Mouse (Mus musculus): ENCODE data around the gene Vps13d.

DNA sequence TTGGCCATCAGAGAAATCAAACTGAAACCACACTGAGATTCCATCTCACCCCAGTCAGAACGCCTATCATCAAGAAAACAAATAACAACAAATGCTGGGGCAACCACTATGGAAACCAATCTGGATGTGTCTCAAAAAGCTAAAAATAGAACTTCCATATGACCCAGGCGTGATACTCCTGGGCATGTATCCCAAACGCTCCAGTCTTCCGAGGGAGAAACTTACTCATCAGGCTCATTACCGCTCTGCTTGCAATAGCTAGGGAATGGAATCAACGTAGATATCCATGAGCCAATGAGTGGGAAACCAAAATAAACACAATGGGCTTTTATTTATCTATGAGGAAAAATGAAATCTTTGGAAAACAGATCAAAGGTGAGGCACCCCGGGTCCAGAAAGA is 242.9 kb downstream of the Vps13d start:
- TF ChIP-seq POLR2A (IDR thresholded peaks at IDR 0.05; ENCODE audit: insufficient read depth, low read depth, low read length) = no peak
- no peak for TF ChIP-seq CTCF (IDR thresholded peaks at IDR 0.05; ENCODE audit: insufficient read depth, low read depth, low read length)
